Mouse (Mus musculus) neural tube, embryonic 11.5 days (tissue): ENCODE data around the gene Zfp784. TPM values are rescaled to one million over a fixed set of nuclear protein-coding genes. Genes with fewer than 3 reads are reported as not detected.
A peak's percentile ranks its signal among the peaks of the same experiment; 100 is the strongest.

ENCODE experiments used
- ATAC-seq: fragments of 200-750 bp; cut with Nextera tagmentation; 2 replicates; pipeline ENCODE4 v1.8.0; 2017; ENCODE audit warnings: moderate number of reproducible peaks, mild to moderate bottlenecking, moderate TSS enrichment, moderate library complexity; ENCODE audit not compliant: insufficient read depth, low FRiP score, low TSS enrichment
- DNase-seq: peaks from one replicate; pipeline ENCODE4 v3.0.0-alpha.2; 2015; ENCODE audit warnings: low spot score
- H3K27ac ChIP-seq: fragments of 300-500 bp; sonication (generic); 2 replicates; pipeline ENCODE4 v1.5.1; 2014; ENCODE audit warnings: low read depth, mild to moderate bottlenecking, low read length
- H3K27me3 ChIP-seq: fragments of 300-500 bp; sonication (generic); 2 replicates; pipeline ENCODE4 v1.6.1; 2014; ENCODE audit warnings: mild to moderate bottlenecking, low read length, mixed read lengths; ENCODE audit not compliant: control insufficient read depth, insufficient read depth
- H3K36me3 ChIP-seq: fragments of 300-500 bp; sonication (generic); 2 replicates; pipeline ENCODE4 v1.6.1; 2014; ENCODE audit warnings: mild to moderate bottlenecking, low read length, moderate library complexity, mixed read lengths; ENCODE audit not compliant: control insufficient read depth, insufficient read depth
- H3K4me1 ChIP-seq: fragments of 300-500 bp; sonication (generic); 2 replicates; pipeline ENCODE4 v1.6.1; 2014; ENCODE audit warnings: low read length, mixed read lengths; ENCODE audit not compliant: control insufficient read depth, insufficient read depth
- H3K4me2 ChIP-seq: fragments of 300-500 bp; sonication (generic); 2 replicates; pipeline ENCODE4 v1.6.1; 2014; ENCODE audit warnings: low read depth, mild to moderate bottlenecking, moderate library complexity
- H3K4me3 ChIP-seq: fragments of 300-500 bp; sonication (generic); 2 replicates; pipeline ENCODE4 v1.5.1; 2014; ENCODE audit warnings: low read depth, low read length
- H3K9ac ChIP-seq: fragments of 300-500 bp; sonication (generic); 2 replicates; pipeline ENCODE4 v1.6.1; 2014; ENCODE audit warnings: mild to moderate bottlenecking, low read length
- H3K9me3 ChIP-seq: fragments of 300-500 bp; sonication (generic); 2 replicates; pipeline ENCODE4 v1.6.1; 2016; ENCODE audit warnings: low read length; ENCODE audit not compliant: control insufficient read depth
- WGBS: fragments of 180-500 bp; shearing (Covaris S2); extraction: QIAGEN DNeasy Blood & Tissue Kit; methylation state at CpG from one replicate; pipeline ENCODE4 v1.1.7; 2014; 5-methylcytosine and 5-hydroxymethylcytosine counted together
- polyA plus RNA-seq: library from polyadenylated mRNA; unstranded; fragments of >200 nt; fragmentation: Nextera tagmentation; extraction: Ambion mirVana; gene quantifications from 2 replicates; pipeline ENCODE4 v1.2.1, GENCODE M21; 2014

The Zfp784 gene
- polyA plus RNA-seq, 1 experiment from 2014 or later: 3.2 TPM

- no peaks in the 10 kb centered on the region for H3K27me3 ChIP-seq
- no peaks in the 10 kb centered on the region for H3K9me3 ChIP-seq
- H3K27ac ChIP-seq: no peak overlapping the region
- H3K4me1 ChIP-seq: no peaks in the 10 kb centered on the region
- DNase-seq (no peak), ATAC-seq (no peak)
- no peak overlapping the region for H3K9ac ChIP-seq
- peaks cover 18% of the 10 kb centered on the region for H3K36me3 ChIP-seq
- H3K4me2 ChIP-seq: no peak overlapping the region
- no peak overlapping the region for H3K4me3 ChIP-seq
- 90% methylated on average over 7 of the region's 7 CpGs for WGBS
Observed at GRCm38 (mm10) chr7:5037026-5037425, 1.2 kb downstream of the Zfp784 start.

- no peak for DNase-seq
- no peak for ATAC-seq
- Histone ChIP-seq H3K27ac (no peak overlapping the region), H3K4me3 (no peak overlapping the region), H3K27me3 (no peaks in the 10 kb centered on the region), H3K9me3 (peaks cover 5% of the 10 kb centered on the region), H3K4me2 (no peak overlapping the region), H3K36me3 (peaks cover 27% of the 10 kb centered on the region), H3K9ac (no peak overlapping the region), H3K4me1 (no peaks in the 10 kb centered on the region)
- WGBS: 97% methylated on average over 9 of the region's 9 CpGs
Observed at GRCm38 (mm10) chr7:5036136-5036535, 2.1 kb downstream of the Zfp784 start.

- no peak for ATAC-seq
- peaks cover 32% of the 10 kb centered on the region for H3K36me3 ChIP-seq
- no peaks in the 10 kb centered on the region for H3K27me3 ChIP-seq
- H3K9me3 ChIP-seq: peaks cover 10% of the 10 kb centered on the region
- no peak overlapping the region for H3K27ac ChIP-seq
- no peak overlapping the region for H3K9ac ChIP-seq
- H3K4me2 ChIP-seq: no peak overlapping the region
- no peaks in the 10 kb centered on the region for H3K4me1 ChIP-seq
- WGBS: 97% methylated on average over 17 of the region's 17 CpGs
- H3K4me3 ChIP-seq: no peak overlapping the region
- no peak for DNase-seq
Observed at GRCm38 (mm10) chr7:5035628-5036027, 2.6 kb downstream of the Zfp784 start.

GRCm38 (mm10) chr7:5033818-5034217 is 4.4 kb downstream of the Zfp784 start, which contains the start of gene 4632433K11Rik:
TSS of gene 4632433K11Rik (plus strand) at chr7:5034118.
- no peak within 1 kb of the TSS for H3K27ac ChIP-seq
- H3K9me3 ChIP-seq: peaks cover 23% of the 10 kb centered on the region
- H3K27me3 ChIP-seq: 0 out of 2 replicates have a peak, but pooled peaks cover 2% of the 10 kb centered on the region
- DNase-seq: no peak
- H3K4me2 ChIP-seq: no peak within 1 kb of the TSS
- no peak for ATAC-seq
- no peak within 1 kb of the TSS for H3K9ac ChIP-seq
- peaks cover 50% of the 10 kb centered on the region for H3K36me3 ChIP-seq
- H3K4me1 ChIP-seq: no peaks in the 10 kb centered on the region
- WGBS: 88% methylated on average over 3 of the region's 3 CpGs
- H3K4me3 ChIP-seq: no peak within 1 kb of the TSS

- Histone ChIP-seq H3K27ac (no peak overlapping the region), H3K9me3 (peaks cover 23% of the 10 kb centered on the region), H3K4me3 (no peak overlapping the region), H3K9ac (no peak overlapping the region), H3K4me1 (no peaks in the 10 kb centered on the region), H3K36me3 (peaks cover 60% of the 10 kb centered on the region), H3K27me3 (0 out of 2 replicates have a peak, but pooled peaks cover 2% of the 10 kb centered on the region), H3K4me2 (no peak overlapping the region)
- no peak for DNase-seq
- WGBS: 72% methylated on average over 46 of the region's 46 CpGs
- no peak for ATAC-seq
Observed at GRCm38 (mm10) chr7:5031496-5031895, 6.8 kb downstream of the Zfp784 start.

GRCm38 (mm10) chr7:5030554-5031275 is 7.5 kb downstream of the Zfp784 start:
- Histone ChIP-seq H3K9ac (no peak overlapping the region), H3K27me3 (0 out of 2 replicates have a peak, but pooled peaks cover 2% of the 10 kb centered on the region), H3K9me3 (peaks cover 23% of the 10 kb centered on the region), H3K27ac (no peak overlapping the region), H3K4me3 (no peak overlapping the region), H3K4me1 (no peaks in the 10 kb centered on the region), H3K36me3 (peaks cover 57% of the 10 kb centered on the region), H3K4me2 (no peak overlapping the region)
- ATAC-seq: no peak
- no peak for DNase-seq
- WGBS: 75% methylated on average over 62 of the region's 63 CpGs

- 91% methylated on average over 21 of the region's 21 CpGs for WGBS
- ATAC-seq (no peak), DNase-seq (no peak)
- Histone ChIP-seq H3K9ac (no peak overlapping the region), H3K4me3 (no peak overlapping the region), H3K27me3 (0 out of 2 replicates have a peak, but pooled peaks cover 2% of the 10 kb centered on the region), H3K27ac (no peak overlapping the region), H3K4me1 (no peaks in the 10 kb centered on the region), H3K36me3 (peaks cover 55% of the 10 kb centered on the region), H3K9me3 (peaks cover 23% of the 10 kb centered on the region), H3K4me2 (no peak overlapping the region)
Observed at GRCm38 (mm10) chr7:5029946-5030345, 8.3 kb downstream of the Zfp784 start.

- H3K9ac ChIP-seq: no peak overlapping the region
- 95% methylated on average over 22 of the region's 22 CpGs for WGBS
Observed at GRCm38 (mm10) chr7:5029543-5029942, 8.7 kb downstream of the Zfp784 start.

GRCm38 (mm10) chr7:5021197-5021596 is 17.0 kb downstream of the Zfp784 start:
- H3K4me3 ChIP-seq: peak overlapping the region; percentile 82
- peak overlapping the region; percentile 83 for H3K9ac ChIP-seq
- H3K27ac ChIP-seq: peak overlapping the region; percentile 83; the same call in 1 of the 2 replicates
- H3K36me3 ChIP-seq: peaks cover 7% of the 10 kb centered on the region
- DNase-seq (no peak), ATAC-seq (no peak)
- no peaks in the 10 kb centered on the region for H3K27me3 ChIP-seq
- 57% methylated on average over 5 of the region's 5 CpGs for WGBS
- H3K4me2 ChIP-seq: peak overlapping the region; percentile 81
- H3K9me3 ChIP-seq: no peaks in the 10 kb centered on the region
- peaks cover 3% of the 10 kb centered on the region for H3K4me1 ChIP-seq

More at GRCm38 (mm10) chr7:5029543-5029942, 8.7 kb downstream of the Zfp784 start:
- H3K36me3 ChIP-seq: peaks cover 56% of the 10 kb centered on the region
- H3K27me3 ChIP-seq: 0 out of 2 replicates have a peak, but pooled peaks cover 2% of the 10 kb centered on the region
- H3K27ac ChIP-seq: no peak overlapping the region
- no peak overlapping the region for H3K4me2 ChIP-seq
- no peak overlapping the region for H3K4me3 ChIP-seq
- ATAC-seq (no peak), DNase-seq (no peak)
- no peaks in the 10 kb centered on the region for H3K4me1 ChIP-seq
- peaks cover 23% of the 10 kb centered on the region for H3K9me3 ChIP-seq
